Mouse (Mus musculus) mouse embryonic stem cell (cell line): Measurements from ENCODE around the gene Ctsa.
"Not testable (repeated sequence)": the region's sequence is repeated elsewhere in the genome, so short reads cannot be mapped to it uniquely, and the experiment has no call there.

Source experiments
- in situ Hi-C, 2 experiments: fragments of 300-500 bp; cut with MboI; formaldehyde crosslinking; loops; 1 replicate in 1 of 2; 3 replicates in 1 of 2; pipeline ENCODE4 v1.14.3; 2019 to 2020; ENCODE audit warnings: low sequenced_read_pairs in 2 of 2, low pct_unique_long_range_greater_than_20kb in 1 of 2, mixed read lengths in 1 of 2; ENCODE audit not compliant: unreplicated experiment in 1 of 2

Ctsa gene

GRCm38 (mm10) chr2:164832032-164832747, 483 bp upstream of the Ctsa start:
- in situ Hi-C loops = no loop called here

DNA sequence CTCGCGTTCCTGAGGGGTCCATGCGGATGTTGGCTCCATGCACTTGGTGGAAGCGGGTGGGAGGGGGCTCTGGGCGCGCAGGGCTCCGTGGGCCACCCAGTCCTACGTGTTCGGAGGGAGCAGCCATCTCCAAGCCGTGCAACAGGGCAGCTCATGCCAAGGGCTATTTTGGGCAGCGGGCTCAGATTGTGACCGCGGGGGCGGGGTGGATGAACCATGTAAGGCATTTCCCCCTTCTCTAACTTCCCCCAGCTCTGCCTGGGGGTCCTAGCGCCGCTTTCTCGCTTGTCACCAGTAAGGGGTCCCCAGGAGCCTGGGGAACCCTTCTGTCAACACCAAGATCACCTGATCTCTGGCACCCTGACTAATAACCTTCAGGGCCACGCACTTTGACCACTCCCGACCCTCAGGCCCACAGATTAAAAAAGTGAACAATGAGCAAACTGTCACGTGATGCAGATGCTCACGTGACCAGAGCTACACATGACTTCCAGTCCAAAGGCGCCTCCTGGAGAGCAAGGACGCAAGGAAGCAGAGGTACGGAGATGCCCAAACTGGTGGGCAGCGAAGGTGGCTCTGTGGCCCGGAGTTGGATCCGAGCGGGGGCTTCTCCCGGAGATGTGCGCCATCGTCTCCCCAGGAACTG, 764 bp downstream of the Ctsa start, which contains the start of gene Neurl2:
TSS of gene Neurl2 (minus strand) at position 143 of the 646 bp plus-strand sequence.
- in situ Hi-C loops = no loop called here

DNA sequence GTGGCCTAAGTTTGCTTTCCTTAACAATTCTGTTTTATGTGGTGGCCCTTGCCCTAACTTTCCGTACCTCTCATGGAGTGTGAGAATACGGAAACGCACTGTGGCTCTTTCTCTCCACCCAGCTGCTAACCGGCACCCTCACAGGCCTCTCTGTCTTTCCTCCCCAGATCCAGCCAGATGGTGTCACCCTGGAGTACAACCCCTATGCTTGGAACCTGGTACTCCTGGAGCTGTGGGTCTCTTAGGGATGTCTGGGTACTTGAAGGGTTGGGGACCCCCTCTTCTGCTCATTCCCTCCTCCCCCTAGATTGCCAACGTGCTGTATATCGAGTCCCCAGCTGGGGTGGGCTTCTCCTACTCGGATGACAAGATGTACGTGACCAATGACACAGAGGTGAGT, 1.9 kb downstream of the Ctsa start:
- in situ Hi-C loops = no loop called here

- in situ Hi-C loops = no loop called here
Observed at GRCm38 (mm10) chr2:164835164-164835563, 2.5 kb downstream of the Ctsa start.

- in situ Hi-C loops = loop anchor here in 1 of 2 experiments (10.0 kb wide), 1 partner anchor 49 kb away; no protein-coding TSS in a partner anchor
Observed at GRCm38 (mm10) chr2:164845782-164846181, 13.1 kb downstream of the Ctsa start.

DNA sequence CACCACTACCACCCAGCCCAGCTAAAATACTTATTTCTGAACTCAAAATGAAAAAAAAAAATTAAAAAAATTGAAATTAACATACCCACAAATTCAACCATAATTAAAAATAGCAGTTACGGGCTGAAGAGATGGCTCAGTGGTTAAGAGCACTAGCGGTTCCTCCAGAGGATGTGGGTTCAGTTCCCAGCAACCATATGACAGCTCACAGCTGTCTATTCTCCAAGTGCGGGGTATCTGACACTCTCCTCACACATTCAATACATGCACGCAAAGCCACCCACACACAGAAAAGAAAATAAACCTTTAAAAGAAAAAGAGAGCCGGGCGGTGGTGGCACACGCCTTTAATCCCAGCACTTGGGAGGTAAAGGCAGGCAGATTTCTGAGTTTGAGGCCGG, 17.4 kb downstream of the Ctsa start:
- in situ Hi-C loops = no loop called here

GRCm38 (mm10) chr2:164855572-164855971, 22.9 kb downstream of the Ctsa start:
- in situ Hi-C loops = not testable (repeated sequence)

DNA sequence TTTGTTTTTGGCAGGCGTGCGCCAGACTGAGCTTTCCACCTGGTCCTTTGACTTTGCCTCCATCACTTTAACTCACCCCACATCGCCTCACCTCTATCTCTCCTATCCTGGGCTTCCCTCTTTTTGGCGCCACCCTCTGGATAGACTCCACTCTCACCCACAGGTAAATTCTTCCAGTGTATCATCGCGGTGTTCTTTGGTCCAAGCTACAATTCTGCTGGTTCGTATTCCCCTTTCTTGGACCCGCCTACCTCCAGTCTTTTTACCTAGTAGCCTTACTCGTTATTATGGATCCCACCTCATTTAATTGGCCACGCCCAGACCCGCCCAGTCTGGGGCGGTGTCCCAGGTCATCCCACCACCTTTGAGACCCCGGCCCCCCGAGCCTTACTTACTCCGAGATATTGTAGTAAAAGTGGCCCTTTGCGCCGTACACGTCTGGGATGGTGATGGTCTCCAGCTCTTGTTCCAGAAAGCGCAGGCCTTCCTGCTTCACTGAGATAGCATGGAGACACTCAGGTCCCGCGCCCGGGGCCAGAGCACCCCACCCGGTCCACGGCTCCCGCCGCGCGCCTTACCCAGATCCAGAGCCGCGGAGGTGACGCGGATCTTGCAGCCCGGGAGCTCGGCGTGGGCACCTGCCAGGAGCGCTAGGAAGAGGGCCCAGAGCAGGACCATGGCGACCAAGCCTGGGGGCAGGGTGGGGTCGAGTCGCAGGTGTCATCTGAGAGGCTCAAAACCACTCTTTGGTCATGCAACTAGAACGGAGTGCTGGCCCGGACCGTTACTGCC, 23.8 kb downstream of the Ctsa start:
- in situ Hi-C loops = no loop called here

DNA sequence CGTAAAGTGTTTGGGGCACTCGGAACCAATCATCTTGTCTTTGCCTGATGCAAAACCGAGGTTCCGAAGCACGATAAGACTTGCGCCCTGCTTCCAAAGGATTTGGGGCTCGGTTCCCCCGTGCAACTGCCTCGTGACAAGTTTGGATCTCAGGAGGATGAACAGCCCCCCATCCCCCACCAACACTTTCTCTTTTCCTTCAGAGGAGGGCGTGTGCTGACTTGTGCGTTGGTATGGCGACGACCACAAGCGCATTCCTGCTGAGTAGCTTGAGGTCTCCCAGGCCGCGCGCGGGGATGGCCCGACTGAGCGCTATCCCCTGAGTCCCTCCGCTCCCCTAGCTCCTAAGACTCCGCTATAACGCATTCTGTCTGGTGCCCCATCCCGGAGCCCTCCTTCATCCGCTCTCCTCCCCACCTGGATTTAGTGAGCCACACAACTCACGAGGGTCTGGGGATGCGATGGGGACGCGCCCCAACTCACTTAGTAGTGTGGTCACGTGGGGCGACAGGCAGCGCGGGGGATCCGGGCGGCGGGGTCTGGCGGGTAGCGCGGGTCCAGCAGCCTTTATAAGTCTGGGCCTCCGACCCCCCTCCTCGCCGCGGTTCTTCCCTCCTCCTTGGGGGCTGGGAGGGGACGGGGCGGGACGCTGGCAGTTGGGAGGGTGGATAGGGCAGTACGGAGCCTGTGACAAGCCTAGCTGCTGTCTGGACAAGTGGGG, 24.6 kb downstream of the Ctsa start, which contains the start of gene Pltp:
TSS of gene Pltp (minus strand) at position 611 of the 721 bp plus-strand sequence.
- in situ Hi-C loops = no loop called here

DNA sequence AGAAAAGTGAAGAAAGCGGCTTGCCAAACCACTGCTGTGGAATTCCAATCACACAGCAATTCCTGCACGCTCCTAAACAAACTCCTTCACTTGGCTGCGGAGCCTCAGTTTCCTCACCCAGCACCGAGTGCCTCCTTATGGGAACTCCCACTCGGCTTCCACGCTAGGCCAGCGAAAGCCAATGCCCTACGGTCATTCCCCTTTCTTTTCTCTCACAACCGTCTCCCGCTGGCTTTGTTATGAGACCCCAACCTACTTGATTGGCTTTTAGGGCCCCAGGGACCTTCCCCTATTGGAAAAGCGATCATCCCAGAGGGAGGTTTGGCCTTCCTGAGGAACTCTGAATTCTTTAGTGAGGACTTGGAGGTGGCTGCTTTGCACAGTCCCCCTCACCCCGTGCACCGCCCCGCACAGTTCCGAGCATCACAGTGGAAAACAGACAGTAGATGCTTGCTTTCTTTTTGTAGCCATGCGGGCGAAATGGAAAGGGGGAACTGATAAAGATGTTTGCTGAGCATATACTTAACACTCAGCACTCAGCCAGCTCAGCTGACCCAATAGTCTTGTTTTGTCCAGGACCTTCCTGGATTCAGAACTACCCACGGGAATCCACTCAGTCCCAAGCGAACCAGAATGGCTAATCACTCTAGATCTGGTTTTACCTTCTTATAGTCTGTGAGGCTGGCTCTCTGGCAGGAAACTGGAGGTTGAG, 25.3 kb downstream of the Ctsa start:
- in situ Hi-C loops = no loop called here

- in situ Hi-C loops = no loop called here
Observed at GRCm38 (mm10) chr2:164859155-164859554, 26.5 kb downstream of the Ctsa start.

- in situ Hi-C loops = no loop called here
Observed at GRCm38 (mm10) chr2:164859640-164860432, 27.2 kb downstream of the Ctsa start.

DNA sequence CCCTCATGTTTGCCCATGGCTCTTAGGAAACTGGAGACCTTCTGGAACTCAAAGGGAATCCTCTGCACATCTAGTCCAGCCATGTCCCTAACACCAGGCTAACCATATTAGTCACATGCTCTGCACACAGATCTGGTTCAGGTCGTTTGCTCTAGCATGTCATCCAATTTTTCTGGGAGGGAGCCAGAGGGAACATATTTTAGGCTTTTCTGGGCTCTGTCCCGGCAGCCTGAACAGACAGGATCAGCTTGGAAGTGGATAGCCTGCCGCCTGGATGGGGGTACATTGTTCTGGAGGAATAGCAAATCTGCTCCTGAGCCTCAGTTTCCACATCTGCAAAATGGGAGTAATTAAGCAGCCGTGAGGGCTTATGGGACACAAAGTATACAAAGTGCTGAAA, 28.4 kb downstream of the Ctsa start:
- in situ Hi-C loops = no loop called here

DNA sequence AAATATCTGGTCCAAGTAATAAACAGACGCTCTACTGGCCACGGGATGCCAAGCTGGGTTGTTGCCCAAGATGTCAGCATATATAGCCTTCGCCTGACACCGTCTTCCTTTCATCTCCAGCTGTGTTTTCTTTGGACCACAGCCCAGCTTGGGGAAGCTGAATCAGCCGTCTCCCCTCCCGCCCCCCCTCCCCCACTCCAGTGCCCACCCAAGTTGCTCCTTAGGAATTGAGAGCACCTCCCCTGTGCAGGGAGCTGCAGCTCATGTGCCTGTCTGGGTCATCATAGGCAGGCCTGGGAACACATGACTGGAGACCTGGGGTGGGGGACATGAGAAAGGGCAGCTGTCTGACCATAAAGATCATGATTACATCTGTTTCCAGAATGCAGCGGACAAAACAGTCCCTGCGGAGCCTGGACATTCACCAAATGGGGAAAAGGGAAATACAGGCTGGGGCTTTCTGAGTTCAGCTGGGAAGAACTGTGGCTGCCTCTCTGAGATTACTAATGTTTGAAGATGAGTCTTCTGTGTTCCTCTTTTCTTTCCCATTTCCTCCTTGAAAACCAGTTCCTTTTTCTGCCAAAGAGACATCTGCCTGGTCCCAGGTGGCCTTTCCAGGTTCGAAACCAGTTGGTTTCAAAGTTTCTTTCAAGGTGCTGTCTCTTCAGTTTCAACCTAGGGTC, 29.6 kb downstream of the Ctsa start:
- in situ Hi-C loops = no loop called here

DNA sequence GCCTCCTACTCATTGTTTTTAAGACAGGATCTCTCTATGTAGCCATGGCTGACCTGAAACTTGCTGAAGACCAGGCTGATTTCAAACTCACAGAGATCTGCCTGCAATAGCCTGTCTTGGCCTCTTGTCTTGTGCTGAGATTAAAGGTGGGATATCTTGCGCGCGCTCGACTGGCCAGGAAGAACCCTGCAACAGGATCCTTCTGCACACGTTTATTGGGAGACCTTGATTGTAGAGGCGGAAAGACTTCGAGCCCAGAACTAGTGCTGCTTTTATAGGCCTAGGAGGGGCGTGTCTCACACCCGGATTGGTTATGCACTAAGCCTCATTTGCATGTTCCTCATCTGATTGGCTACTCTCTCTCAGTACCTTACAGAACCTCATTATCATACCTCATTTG, 30.7 kb downstream of the Ctsa start:
- in situ Hi-C loops = not testable (repeated sequence)

- in situ Hi-C loops = no loop called here
Observed at GRCm38 (mm10) chr2:164864593-164864992, 31.9 kb downstream of the Ctsa start.
